Mouse (Mus musculus) neural tube, embryonic 11.5 days (tissue): ENCODE measurements around the gene Rad50. TPM values are rescaled to one million over a fixed set of nuclear protein-coding genes. Genes with fewer than 3 reads are reported as not detected.

Experiments
- ATAC-seq: fragments of 200-750 bp; cut with Nextera tagmentation; 2 replicates; pipeline ENCODE4 v1.8.0; 2017; ENCODE audit warnings: moderate number of reproducible peaks, mild to moderate bottlenecking, moderate TSS enrichment, moderate library complexity; ENCODE audit not compliant: insufficient read depth, low FRiP score, low TSS enrichment
- DNase-seq: peaks from one replicate; pipeline ENCODE4 v3.0.0-alpha.2; 2015; ENCODE audit warnings: low spot score
- H3K27ac ChIP-seq: fragments of 300-500 bp; sonication (generic); 2 replicates; pipeline ENCODE4 v1.5.1; 2014; ENCODE audit warnings: low read depth, mild to moderate bottlenecking, low read length
- H3K27me3 ChIP-seq: fragments of 300-500 bp; sonication (generic); 2 replicates; pipeline ENCODE4 v1.6.1; 2014; ENCODE audit warnings: mild to moderate bottlenecking, low read length, mixed read lengths; ENCODE audit not compliant: control insufficient read depth, insufficient read depth
- H3K36me3 ChIP-seq: fragments of 300-500 bp; sonication (generic); 2 replicates; pipeline ENCODE4 v1.6.1; 2014; ENCODE audit warnings: mild to moderate bottlenecking, low read length, moderate library complexity, mixed read lengths; ENCODE audit not compliant: control insufficient read depth, insufficient read depth
- H3K4me1 ChIP-seq: fragments of 300-500 bp; sonication (generic); 2 replicates; pipeline ENCODE4 v1.6.1; 2014; ENCODE audit warnings: low read length, mixed read lengths; ENCODE audit not compliant: control insufficient read depth, insufficient read depth
- H3K4me2 ChIP-seq: fragments of 300-500 bp; sonication (generic); 2 replicates; pipeline ENCODE4 v1.6.1; 2014; ENCODE audit warnings: low read depth, mild to moderate bottlenecking, moderate library complexity
- H3K4me3 ChIP-seq: fragments of 300-500 bp; sonication (generic); 2 replicates; pipeline ENCODE4 v1.5.1; 2014; ENCODE audit warnings: low read depth, low read length
- H3K9ac ChIP-seq: fragments of 300-500 bp; sonication (generic); 2 replicates; pipeline ENCODE4 v1.6.1; 2014; ENCODE audit warnings: mild to moderate bottlenecking, low read length
- H3K9me3 ChIP-seq: fragments of 300-500 bp; sonication (generic); 2 replicates; pipeline ENCODE4 v1.6.1; 2016; ENCODE audit warnings: low read length; ENCODE audit not compliant: control insufficient read depth
- WGBS: fragments of 180-500 bp; shearing (Covaris S2); extraction: QIAGEN DNeasy Blood & Tissue Kit; methylation state at CpG from one replicate; pipeline ENCODE4 v1.1.7; 2014; 5-methylcytosine and 5-hydroxymethylcytosine counted together
- polyA plus RNA-seq: library from polyadenylated mRNA; unstranded; fragments of >200 nt; fragmentation: Nextera tagmentation; extraction: Ambion mirVana; gene quantifications from 2 replicates; pipeline ENCODE4 v1.2.1, GENCODE M21; 2014

Gene Rad50
- polyA plus RNA-seq, 1 experiment from 2014 or later = 17.3 TPM

GRCm38 (mm10) chr11:53634556-53634955 lies 72.6 kb downstream of the Rad50 start, which contains the start of gene Il13:
Gene Il13 (minus strand): TSS chr11:53634702.
- ATAC-seq (no peak), DNase-seq (no peak)
- H3K27ac ChIP-seq = no peak within 1 kb of the TSS
- peaks cover 6% of the 10 kb centered on the region; the same call in 1 of the 2 replicates for H3K4me1 ChIP-seq
- H3K9me3 ChIP-seq = no peaks in the 10 kb centered on the region
- H3K36me3 ChIP-seq = no peaks in the 10 kb centered on the region
- H3K4me2 ChIP-seq = no peak within 1 kb of the TSS
- no peak within 1 kb of the TSS for H3K4me3 ChIP-seq
- WGBS = 87% methylated on average over 8 of the region's 8 CpGs
- no peak within 1 kb of the TSS for H3K9ac ChIP-seq
- H3K27me3 ChIP-seq = peaks cover 12% of the 10 kb centered on the region; the same call in 1 of the 2 replicates

GRCm38 (mm10) chr11:53633644-53634043 lies 73.5 kb downstream of the Rad50 start:
- Histone ChIP-seq H3K27ac (no peak overlapping the region), H3K4me2 (no peak overlapping the region), H3K9ac (no peak overlapping the region), H3K36me3 (no peaks in the 10 kb centered on the region), H3K4me1 (peaks cover 6% of the 10 kb centered on the region; the same call in 1 of the 2 replicates), H3K4me3 (no peak overlapping the region), H3K27me3 (peaks cover 12% of the 10 kb centered on the region; the same call in 1 of the 2 replicates), H3K9me3 (no peaks in the 10 kb centered on the region)
- 87% methylated on average over 7 of the region's 7 CpGs for WGBS
- DNase-seq = no peak
- no peak for ATAC-seq

- no peak for ATAC-seq
- Histone ChIP-seq H3K9ac (no peak overlapping the region), H3K27ac (no peak overlapping the region), H3K27me3 (peaks cover 7% of the 10 kb centered on the region; the same call in 1 of the 2 replicates), H3K36me3 (no peaks in the 10 kb centered on the region), H3K9me3 (no peaks in the 10 kb centered on the region), H3K4me2 (no peak overlapping the region), H3K4me1 (peaks cover 6% of the 10 kb centered on the region; the same call in 1 of the 2 replicates), H3K4me3 (no peak overlapping the region)
- WGBS = 75% methylated on average over 14 of the region's 14 CpGs
- no peak for DNase-seq
Observed at GRCm38 (mm10) chr11:53632122-53632733, 74.9 kb downstream of the Rad50 start.

- H3K4me1 ChIP-seq = no peaks in the 10 kb centered on the region
- ATAC-seq = 0 out of 2 replicates have a peak, but pooled peaks have one; percentile 27
- DNase-seq = peak; percentile 80
- no peak overlapping the region for H3K9ac ChIP-seq
- H3K36me3 ChIP-seq = no peaks in the 10 kb centered on the region
- WGBS = 13% methylated on average over 1 of the region's 1 CpGs
- 0 out of 2 replicates have a peak, but pooled peaks cover 3% of the 10 kb centered on the region for H3K9me3 ChIP-seq
- H3K4me2 ChIP-seq = no peak overlapping the region
- no peaks in the 10 kb centered on the region for H3K27me3 ChIP-seq
- no peak overlapping the region for H3K27ac ChIP-seq
- no peak overlapping the region for H3K4me3 ChIP-seq
Observed at GRCm38 (mm10) chr11:53627859-53628258, 79.3 kb downstream of the Rad50 start.

GRCm38 (mm10) chr11:53626802-53627373 lies 80.2 kb downstream of the Rad50 start:
- Histone ChIP-seq H3K9me3 (0 out of 2 replicates have a peak, but pooled peaks cover 3% of the 10 kb centered on the region), H3K4me1 (no peaks in the 10 kb centered on the region), H3K9ac (no peak overlapping the region), H3K4me3 (no peak overlapping the region), H3K4me2 (no peak overlapping the region), H3K27me3 (no peaks in the 10 kb centered on the region), H3K36me3 (no peaks in the 10 kb centered on the region), H3K27ac (no peak overlapping the region)
- no peak for DNase-seq
- WGBS = 78% methylated on average over 17 of the region's 17 CpGs
- no peak for ATAC-seq

GRCm38 (mm10) chr11:53624124-53624523 lies 83.0 kb downstream of the Rad50 start:
- Histone ChIP-seq H3K27me3 (no peaks in the 10 kb centered on the region), H3K36me3 (no peaks in the 10 kb centered on the region), H3K4me1 (no peaks in the 10 kb centered on the region), H3K4me3 (no peak overlapping the region), H3K4me2 (no peak overlapping the region), H3K9me3 (0 out of 2 replicates have a peak, but pooled peaks cover 3% of the 10 kb centered on the region), H3K9ac (no peak overlapping the region), H3K27ac (no peak overlapping the region)
- DNase-seq = no peak
- 95% methylated on average over 2 of the region's 2 CpGs for WGBS
- ATAC-seq = no peak

GRCm38 (mm10) chr11:53623573-53623972 lies 83.5 kb downstream of the Rad50 start:
- no peak overlapping the region for H3K27ac ChIP-seq
- DNase-seq (no peak), ATAC-seq (no peak)
- H3K4me3 ChIP-seq = no peak overlapping the region
- H3K9me3 ChIP-seq = 0 out of 2 replicates have a peak, but pooled peaks cover 3% of the 10 kb centered on the region
- H3K27me3 ChIP-seq = no peaks in the 10 kb centered on the region
- no peak overlapping the region for H3K4me2 ChIP-seq
- no peaks in the 10 kb centered on the region for H3K4me1 ChIP-seq
- H3K36me3 ChIP-seq = no peaks in the 10 kb centered on the region
- WGBS = 91% methylated on average over 9 of the region's 9 CpGs
- H3K9ac ChIP-seq = no peak overlapping the region

- Histone ChIP-seq H3K4me3 (no peak overlapping the region), H3K36me3 (no peaks in the 10 kb centered on the region), H3K4me1 (no peaks in the 10 kb centered on the region), H3K9me3 (0 out of 2 replicates have a peak, but pooled peaks cover 3% of the 10 kb centered on the region), H3K9ac (no peak overlapping the region), H3K27me3 (no peaks in the 10 kb centered on the region), H3K4me2 (no peak overlapping the region), H3K27ac (no peak overlapping the region)
- DNase-seq (no peak), ATAC-seq (no peak)
- WGBS = 84% methylated on average over 6 of the region's 6 CpGs
Observed at GRCm38 (mm10) chr11:53622440-53622806, 84.7 kb downstream of the Rad50 start.
